Mouse (Mus musculus): ENCODE measurements at regions not wholly inside any gene's neighbourhood (a gene's known extent, or its start where the extent isn't known, plus 50 kb on each side); places are given as distances from the start of the nearest gene placed in this dataset.
A peak's percentile ranks its signal among the peaks of the same experiment; 100 is the strongest.

- DNase-seq (ENCODE audit: low read depth, low spot score) = peak; percentile 8
These were observed 72.6 kb downstream of the Rbmxl2 start for GRCm38 (mm10) chr7:107281871-107282270.
